Mouse (Mus musculus) bone marrow macrophage, adult 2 months (primary cell): ENCODE results near the gene Myo15b.

Experiments
- CTCF ChIP-seq: IDR thresholded peaks from 2 replicates; pipeline ENCODE4 v1.5.1; 2012; ENCODE audit warnings: low read depth, mild to moderate bottlenecking, low read length, moderate library complexity
- POLR2A ChIP-seq: IDR thresholded peaks from 2 replicates; pipeline ENCODE4 v1.6.1; 2012; ENCODE audit warnings: mild to moderate bottlenecking, low read depth, low read length, borderline replicate concordance

GRCm38 (mm10) chr11:115885281-115885680 lies 27.1 kb downstream of the Myo15b start:
- TF ChIP-seq POLR2A (no peak), CTCF (no peak)
